Mouse (Mus musculus): Measurements from ENCODE around the gene Slc17a5. TPM values are rescaled to one million over a fixed set of nuclear protein-coding genes. Genes with fewer than 3 reads are reported as not detected.

Gene Slc17a5
- polyA plus RNA-seq (2012; rRNA removed) = 12.1 and 13.0 TPM in 2 replicates
- polyA plus RNA-seq (2014; fragmentation: Nextera tagmentation; extraction: Ambion mirVana) = 15.1 and 18.0 TPM in 2 replicates

GRCm38 (mm10) chr9:78587914-78588313 is at the start of gene Slc17a5:
Gene Slc17a5 (minus strand): TSS chr9:78588041.
- under 1% methylated on average over 25 of the region's 27 CpGs for WGBS
- ATAC-seq (ENCODE audit: low FRiP score, low read depth) = peak; percentile 98
- Histone ChIP-seq H3K4me3 (replicated peaks; ENCODE audit: low read length) (peak within 1 kb of the TSS; percentile 63), H3K4me1 (ENCODE audit: control insufficient read depth, insufficient read depth, low read length) (0 out of 2 replicates have a peak, but pooled peaks cover 4% of the 10 kb centered on the region), H3K9me3 (ENCODE audit: control insufficient read depth, low read length) (no peaks in the 10 kb centered on the region), H3K27ac (replicated peaks; ENCODE audit: low read depth, low read length) (peak within 1 kb of the TSS; percentile 72), H3K36me3 (ENCODE audit: control insufficient read depth, insufficient read depth, low read length) (peaks cover 5% of the 10 kb centered on the region; the same call in 1 of the 2 replicates), H3K4me2 (replicated peaks; ENCODE audit: low read depth, low read length, severe bottlenecking) (peak within 1 kb of the TSS; percentile 66), H3K27me3 (ENCODE audit: control insufficient read depth, insufficient read depth, low read length) (no peaks in the 10 kb centered on the region), H3K9ac (ENCODE audit: low read depth, low read length, severe bottlenecking) (peak within 1 kb of the TSS; percentile 79)
- DNase-seq (ENCODE audit: low spot score) = peak; percentile 98
- TF ChIP-seq POLR2A (IDR thresholded peaks at IDR 0.05; ENCODE audit: borderline replicate concordance, extremely low read depth, insufficient read depth, insufficient read length) = 0 out of 2 replicates have a peak, but pooled peaks have one; percentile 85

- Histone ChIP-seq H3K9me3 (ENCODE audit: control insufficient read depth, low read length) (no peaks in the 10 kb centered on the region), H3K36me3 (ENCODE audit: control insufficient read depth, insufficient read depth, low read length) (no peaks in the 10 kb centered on the region), H3K4me2 (replicated peaks; ENCODE audit: low read depth, low read length, severe bottlenecking) (no peak overlapping the region), H3K27ac (replicated peaks; ENCODE audit: low read depth, low read length) (no peak overlapping the region), H3K4me1 (ENCODE audit: control insufficient read depth, insufficient read depth, low read length) (0 out of 2 replicates have a peak, but pooled peaks cover 2% of the 10 kb centered on the region), H3K27me3 (ENCODE audit: control insufficient read depth, insufficient read depth, low read length) (no peaks in the 10 kb centered on the region), H3K9ac (ENCODE audit: low read depth, low read length, severe bottlenecking) (no peak overlapping the region), H3K4me3 (replicated peaks; ENCODE audit: low read length) (no peak overlapping the region)
- DNase-seq (ENCODE audit: low spot score) = no peak
- TF ChIP-seq POLR2A (IDR thresholded peaks at IDR 0.05; ENCODE audit: borderline replicate concordance, extremely low read depth, insufficient read depth, insufficient read length) = no peak
- WGBS = 93% methylated on average over 3 of the region's 3 CpGs
- no peak for ATAC-seq (ENCODE audit: low FRiP score, low read depth)
Observed at GRCm38 (mm10) chr9:78633976-78634375, 46.1 kb upstream of the Slc17a5 start.

GRCm38 (mm10) chr9:78631755-78632434 is 44.1 kb upstream of the Slc17a5 start:
- H3K4me1 ChIP-seq (ENCODE audit: control insufficient read depth, insufficient read depth, low read length) = no peaks in the 10 kb centered on the region
- no peak for DNase-seq (ENCODE audit: low spot score)
- H3K27me3 ChIP-seq (ENCODE audit: control insufficient read depth, insufficient read depth, low read length) = no peaks in the 10 kb centered on the region
- no peaks in the 10 kb centered on the region for H3K36me3 ChIP-seq (ENCODE audit: control insufficient read depth, insufficient read depth, low read length)
- no peaks in the 10 kb centered on the region for H3K9me3 ChIP-seq (ENCODE audit: control insufficient read depth, low read length)
- no peak overlapping the region for H3K4me3 ChIP-seq (replicated peaks; ENCODE audit: low read length)
- WGBS = 80% methylated on average over 6 of the region's 6 CpGs
- ATAC-seq (ENCODE audit: low FRiP score, low read depth) = no peak
- TF ChIP-seq POLR2A (IDR thresholded peaks at IDR 0.05; ENCODE audit: borderline replicate concordance, extremely low read depth, insufficient read depth, insufficient read length) = no peak
- H3K27ac ChIP-seq (replicated peaks; ENCODE audit: low read depth, low read length) = no peak overlapping the region
- no peak overlapping the region for H3K9ac ChIP-seq (ENCODE audit: low read depth, low read length, severe bottlenecking)
- no peak overlapping the region for H3K4me2 ChIP-seq (replicated peaks; ENCODE audit: low read depth, low read length, severe bottlenecking)

GRCm38 (mm10) chr9:78629991-78630390 is 42.1 kb upstream of the Slc17a5 start:
- ATAC-seq (ENCODE audit: low FRiP score, low read depth) (no peak), DNase-seq (ENCODE audit: low spot score) (no peak)
- H3K4me1 ChIP-seq (ENCODE audit: control insufficient read depth, insufficient read depth, low read length) = no peaks in the 10 kb centered on the region
- WGBS = 53% methylated on average over 6 of the region's 6 CpGs
- no peak overlapping the region for H3K27ac ChIP-seq (replicated peaks; ENCODE audit: low read depth, low read length)
- no peak overlapping the region for H3K4me3 ChIP-seq (replicated peaks; ENCODE audit: low read length)
- H3K9me3 ChIP-seq (ENCODE audit: control insufficient read depth, low read length) = no peaks in the 10 kb centered on the region
- H3K36me3 ChIP-seq (ENCODE audit: control insufficient read depth, insufficient read depth, low read length) = no peaks in the 10 kb centered on the region
- H3K4me2 ChIP-seq (replicated peaks; ENCODE audit: low read depth, low read length, severe bottlenecking) = no peak overlapping the region
- TF ChIP-seq POLR2A (IDR thresholded peaks at IDR 0.05; ENCODE audit: borderline replicate concordance, extremely low read depth, insufficient read depth, insufficient read length) = no peak
- no peaks in the 10 kb centered on the region for H3K27me3 ChIP-seq (ENCODE audit: control insufficient read depth, insufficient read depth, low read length)
- no peak overlapping the region for H3K9ac ChIP-seq (ENCODE audit: low read depth, low read length, severe bottlenecking)

- Histone ChIP-seq H3K9ac (ENCODE audit: low read depth, low read length, severe bottlenecking) (no peak overlapping the region), H3K36me3 (ENCODE audit: control insufficient read depth, insufficient read depth, low read length) (no peaks in the 10 kb centered on the region), H3K27ac (replicated peaks; ENCODE audit: low read depth, low read length) (no peak overlapping the region), H3K4me2 (replicated peaks; ENCODE audit: low read depth, low read length, severe bottlenecking) (no peak overlapping the region), H3K27me3 (ENCODE audit: control insufficient read depth, insufficient read depth, low read length) (no peaks in the 10 kb centered on the region), H3K4me3 (replicated peaks; ENCODE audit: low read length) (no peak overlapping the region), H3K4me1 (ENCODE audit: control insufficient read depth, insufficient read depth, low read length) (no peaks in the 10 kb centered on the region), H3K9me3 (ENCODE audit: control insufficient read depth, low read length) (no peaks in the 10 kb centered on the region)
- 72% methylated on average over 10 of the region's 10 CpGs for WGBS
- ATAC-seq (ENCODE audit: low FRiP score, low read depth) (no peak), DNase-seq (ENCODE audit: low spot score) (no peak)
- no peak for TF ChIP-seq POLR2A (IDR thresholded peaks at IDR 0.05; ENCODE audit: borderline replicate concordance, extremely low read depth, insufficient read depth, insufficient read length)
Observed at GRCm38 (mm10) chr9:78623301-78623747, 35.5 kb upstream of the Slc17a5 start.
